Mouse (Mus musculus) 3134 (cell line): Measurements from ENCODE around the gene Dhrs11.

Experiments
- DNase-seq: peaks from one replicate; pipeline ENCODE4 v3.0.0-alpha.2; 2011; ENCODE audit warnings: low spot score; ENCODE audit not compliant: insufficient read length; ENCODE audit errors: extremely low read depth

The Dhrs11 gene

GRCm38 (mm10) chr11:84825261-84825807 lies 3.5 kb downstream of the Dhrs11 start:
- no peak for DNase-seq

GRCm38 (mm10) chr11:84823484-84823897 lies 5.3 kb downstream of the Dhrs11 start:
- DNase-seq: no peak

- DNase-seq: no peak
These were observed 6.3 kb downstream of the Dhrs11 start for GRCm38 (mm10) chr11:84822487-84822886.

DNA sequence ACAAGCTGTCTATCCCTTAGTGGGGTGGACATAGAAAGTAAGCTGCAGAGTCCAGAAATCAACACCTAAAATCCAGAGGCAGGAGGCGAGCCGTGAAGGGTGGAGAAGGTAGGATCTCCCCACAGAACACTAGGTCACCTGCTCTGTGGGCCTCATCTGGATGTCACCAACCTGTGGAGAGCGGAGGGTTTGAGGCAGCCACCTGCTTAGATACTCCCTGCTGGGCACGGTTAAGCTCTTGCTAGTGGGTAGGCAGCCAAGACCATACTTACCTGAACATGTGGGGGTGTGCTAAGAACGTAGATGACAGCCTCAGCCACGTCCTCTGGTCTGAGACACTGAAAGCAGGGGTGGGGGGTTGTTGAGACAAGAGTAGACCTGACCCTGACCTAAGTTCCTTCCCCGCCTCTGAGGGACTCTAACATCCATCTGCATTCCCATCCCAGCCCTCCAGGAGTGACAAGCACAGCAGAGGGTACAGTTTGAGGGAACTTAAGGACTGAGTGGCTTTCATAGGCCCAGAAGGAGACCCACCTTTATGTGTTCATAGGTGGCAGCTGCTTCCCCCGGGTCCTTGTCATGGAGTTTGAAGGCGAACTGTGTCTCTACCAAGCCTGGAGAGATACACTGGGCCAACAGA lies 7.5 kb downstream of the Dhrs11 start:
- DNase-seq: no peak

GRCm38 (mm10) chr11:84818961-84819692 lies 9.7 kb downstream of the Dhrs11 start, which contains the start of gene Mrm1:
TSS of gene Mrm1 (minus strand) at chr11:84819515.
- peak; percentile 99 for DNase-seq

DNA sequence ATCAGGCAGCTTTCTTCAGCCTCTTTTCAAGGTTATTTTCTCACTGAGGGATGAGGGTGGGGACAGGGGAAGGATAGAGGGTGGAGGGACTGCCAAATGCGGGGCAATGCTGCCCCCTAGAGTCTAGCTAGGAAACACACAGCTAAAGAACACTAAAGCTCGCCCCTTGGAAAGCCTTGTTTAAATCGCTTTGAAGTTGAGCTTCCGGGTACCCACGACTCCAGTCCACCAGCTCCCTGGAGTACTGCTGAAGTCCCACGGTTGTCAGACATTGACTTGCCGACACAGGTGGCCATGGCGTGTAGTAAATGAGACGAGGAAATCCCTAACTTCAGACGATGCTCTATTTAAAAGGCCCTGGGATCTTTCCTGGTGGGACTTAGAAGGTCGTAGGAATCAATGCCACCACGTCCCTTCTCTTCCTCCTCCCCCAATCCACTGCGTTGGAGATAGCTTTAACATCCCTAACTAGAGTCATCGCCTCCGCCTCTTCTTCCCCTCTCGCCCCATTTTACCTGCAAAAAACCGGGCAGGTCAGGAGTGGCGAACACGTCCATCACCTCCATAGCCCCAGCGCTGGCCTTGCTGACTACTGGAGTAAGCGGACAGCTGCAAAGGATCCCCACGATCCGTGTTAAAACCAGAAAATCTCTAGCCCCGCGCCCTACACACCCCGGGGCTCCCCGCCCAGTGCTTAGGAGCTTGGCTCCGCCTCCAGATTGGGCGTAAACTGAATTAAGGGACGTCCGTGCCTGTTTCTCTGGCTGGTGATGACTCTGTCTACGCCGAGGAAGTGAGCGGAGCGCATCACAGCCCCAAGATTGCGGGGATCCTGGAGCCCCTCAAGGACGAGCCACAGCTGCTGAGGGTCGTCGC lies 10.5 kb downstream of the Dhrs11 start:
- DNase-seq: peak; percentile 91

DNA sequence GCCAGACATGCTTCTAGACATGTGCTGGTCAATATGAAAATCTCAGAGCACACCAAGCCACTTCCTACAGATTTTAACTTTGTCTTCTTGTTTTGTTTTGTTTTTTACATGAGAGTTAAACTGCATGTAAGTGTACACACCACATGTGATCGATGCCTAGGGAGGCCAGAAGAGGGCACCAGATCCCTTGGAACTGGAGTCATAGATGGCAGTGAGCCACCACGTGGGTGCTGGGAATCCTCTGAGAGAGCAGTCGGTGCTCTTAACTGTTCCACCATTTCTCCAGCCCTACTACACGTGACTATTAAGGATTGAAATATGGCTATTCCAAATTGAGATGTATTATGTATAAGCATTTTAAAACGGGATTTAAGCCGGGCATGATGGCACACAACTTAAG lies 11.4 kb downstream of the Dhrs11 start:
- DNase-seq: no peak

DNA sequence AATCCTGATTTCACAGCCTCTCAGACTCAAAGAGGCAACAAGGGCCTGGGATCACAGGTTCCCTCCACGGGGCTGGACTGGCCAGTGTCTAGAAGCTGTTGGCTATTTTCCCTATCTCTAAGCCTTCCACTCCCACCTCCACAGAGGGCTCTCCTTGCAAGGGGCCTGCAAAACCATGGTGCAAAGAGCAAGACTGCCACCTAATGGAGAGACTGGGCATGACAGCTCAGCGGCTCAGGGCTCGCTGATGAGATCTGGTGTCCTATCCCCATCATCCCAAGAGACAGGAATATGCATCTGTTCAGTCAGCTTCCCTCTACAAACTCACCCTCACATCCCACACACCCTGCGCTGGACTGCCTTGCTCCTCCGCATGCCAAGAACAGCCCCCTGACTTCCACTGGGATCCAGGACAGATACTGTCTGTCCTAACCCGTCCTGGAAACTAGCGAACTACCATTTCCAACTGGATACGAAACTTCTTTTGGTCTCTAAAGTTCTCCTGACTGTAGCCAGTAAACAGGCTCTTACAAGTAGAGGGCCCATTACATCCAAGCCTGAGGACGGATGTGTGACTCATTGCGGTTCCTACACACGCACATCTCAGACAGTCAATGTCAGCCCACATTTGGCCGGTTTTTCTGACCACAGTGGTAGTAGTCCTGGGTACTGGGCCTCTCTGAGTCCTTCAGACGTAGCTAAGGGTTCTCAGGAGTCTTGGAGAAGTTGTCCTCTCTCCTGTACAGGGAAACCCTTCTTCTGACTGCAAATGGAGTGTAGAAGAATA lies 14.9 kb downstream of the Dhrs11 start:
- DNase-seq: peak; percentile 82

DNA sequence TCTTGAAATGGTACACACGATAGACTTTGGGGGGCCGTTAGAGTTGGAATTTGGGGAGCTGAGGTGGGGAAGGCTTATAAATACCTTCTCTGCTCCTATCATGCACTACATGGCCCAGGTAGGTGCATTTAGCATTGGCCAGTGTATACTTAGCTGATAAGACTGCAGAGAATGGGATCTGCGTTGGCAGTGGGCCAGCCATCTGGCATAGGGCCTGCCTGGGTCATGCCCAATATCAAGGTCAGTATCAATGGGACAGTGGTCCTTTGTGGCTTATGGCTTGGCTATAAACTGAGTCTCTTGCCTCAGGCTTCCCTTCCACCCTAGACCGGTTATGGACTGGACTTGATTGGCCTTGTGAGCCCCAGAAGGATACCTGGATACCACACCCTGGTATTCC lies 24.4 kb downstream of the Dhrs11 start:
- no peak for DNase-seq

DNA sequence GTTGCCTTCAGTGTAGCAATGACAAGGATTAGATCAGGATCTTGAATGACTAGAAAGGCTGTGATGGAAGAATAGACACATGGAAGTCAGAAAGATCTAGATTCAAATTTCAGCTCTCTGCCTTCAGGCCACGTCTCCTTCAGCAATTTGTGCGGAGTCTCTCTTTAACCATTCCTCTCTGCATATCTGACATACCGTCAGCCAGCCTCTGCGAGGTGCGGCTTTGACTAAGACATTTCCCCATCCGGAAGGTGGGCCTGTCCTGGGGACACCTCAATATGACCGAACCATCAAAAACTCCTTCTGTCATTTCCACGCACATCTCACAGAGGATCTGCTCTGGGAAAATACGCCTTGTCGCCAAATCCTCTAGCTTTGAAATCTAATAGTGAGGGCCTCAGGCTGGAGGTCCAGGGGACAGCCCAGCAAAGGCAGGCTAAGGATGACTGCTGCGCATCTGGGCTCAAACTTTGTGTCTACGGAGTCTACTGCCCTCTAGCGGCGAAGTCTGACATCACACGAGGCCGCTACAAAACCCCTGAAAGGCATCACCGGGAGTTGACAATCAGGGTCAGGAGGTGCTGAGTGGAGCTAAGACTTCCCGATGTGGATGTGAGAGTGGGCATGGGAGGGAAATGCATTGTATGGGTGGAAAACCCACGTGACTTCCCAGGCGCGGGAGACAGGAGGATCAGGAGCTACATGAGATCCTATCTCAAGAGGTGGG lies 31.0 kb downstream of the Dhrs11 start:
- peak; percentile 45 for DNase-seq

GRCm38 (mm10) chr11:84797026-84797425 lies 31.8 kb downstream of the Dhrs11 start:
- DNase-seq: no peak

DNA sequence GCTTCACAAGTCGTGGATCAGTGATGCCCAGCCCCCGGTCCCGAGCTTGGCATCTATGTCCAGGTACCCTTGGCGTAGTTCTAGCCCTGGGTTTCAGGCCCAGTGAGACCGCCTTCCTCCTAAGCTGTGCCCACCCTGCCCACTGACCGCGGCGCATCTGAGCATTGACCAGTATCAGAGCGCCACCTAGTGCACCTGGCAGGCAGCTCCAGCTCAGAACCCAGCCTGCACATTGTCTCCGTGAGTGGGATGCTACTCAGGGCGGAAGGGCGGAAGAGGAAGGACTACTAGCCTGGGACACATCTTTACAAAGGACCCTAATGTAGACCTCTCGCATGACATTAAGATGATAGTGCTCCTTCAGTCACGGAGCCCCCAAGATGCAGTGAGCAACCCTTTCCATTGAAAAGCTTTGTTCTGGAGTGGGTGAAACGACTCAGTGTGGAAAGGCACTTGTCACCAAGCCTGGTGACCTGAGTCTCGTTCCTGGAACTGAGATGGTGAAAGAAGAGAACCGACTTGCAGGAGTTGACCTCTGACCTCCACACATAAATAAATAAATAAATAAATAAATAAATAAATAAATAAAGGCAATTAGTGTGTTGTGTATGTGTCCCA lies 34.2 kb downstream of the Dhrs11 start:
- DNase-seq: peak; percentile 51

DNA sequence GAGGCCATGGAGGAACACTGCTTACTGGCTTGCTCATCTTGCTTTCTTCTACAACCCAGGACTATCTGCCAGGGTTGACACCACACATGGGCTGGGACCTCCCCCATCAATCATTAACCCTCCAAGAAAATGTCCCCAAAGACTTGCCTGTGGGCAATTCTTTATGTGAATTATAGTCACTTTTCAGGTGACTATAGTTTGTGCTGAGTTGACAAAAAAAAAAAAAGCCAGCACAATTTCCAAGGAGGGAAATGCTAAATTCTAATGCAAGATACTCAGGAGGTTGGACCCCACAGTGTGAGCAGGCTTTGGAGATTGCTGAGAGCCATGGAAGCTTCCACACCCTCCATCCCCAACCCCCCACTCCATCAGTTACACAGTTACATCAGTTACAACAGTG lies 35.2 kb downstream of the Dhrs11 start:
- no peak for DNase-seq

- DNase-seq: no peak
These were observed 38.4 kb downstream of the Dhrs11 start for GRCm38 (mm10) chr11:84790383-84790782.

GRCm38 (mm10) chr11:84780143-84780870 lies 48.5 kb downstream of the Dhrs11 start:
- no peak for DNase-seq

- no peak for DNase-seq
These were observed 53.2 kb downstream of the Dhrs11 start for GRCm38 (mm10) chr11:84775560-84775959.

DNA sequence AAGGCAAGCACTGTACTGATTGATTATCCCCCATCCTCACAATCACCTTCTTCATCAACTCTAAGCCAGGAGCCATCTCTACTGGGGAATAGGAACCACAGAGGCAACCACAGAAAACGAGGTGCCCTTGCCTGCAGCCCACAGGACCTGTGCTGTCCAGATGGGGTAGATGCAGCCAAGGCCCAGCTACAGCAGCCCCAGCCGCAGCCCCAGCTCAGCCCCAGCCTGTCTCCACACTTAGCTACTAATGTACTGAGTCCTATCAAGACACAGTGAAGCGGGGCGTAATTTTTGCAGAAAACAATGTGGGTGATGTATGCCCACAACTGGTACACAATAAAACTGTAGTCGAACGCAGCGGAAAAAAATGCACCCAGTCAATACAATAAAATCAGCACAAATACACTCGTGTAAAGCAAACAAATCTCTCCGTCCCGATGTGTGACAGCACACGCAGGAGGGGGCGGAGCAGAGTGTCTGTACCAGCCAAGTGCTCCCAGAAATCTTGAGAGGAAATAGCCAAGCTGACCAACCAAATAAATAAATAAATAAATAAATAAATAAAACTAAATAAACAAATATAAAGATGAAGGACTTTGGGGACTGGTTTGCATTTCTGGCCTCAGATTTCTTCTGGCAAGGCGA lies 53.8 kb downstream of the Dhrs11 start:
- no peak for DNase-seq
